Mouse (Mus musculus) left cerebral cortex, postnatal 10 days (tissue): ENCODE data around the gene 4933428G20Rik. TPM values are rescaled to one million over a fixed set of nuclear protein-coding genes. Genes with fewer than 3 reads are reported as not detected.

Experiments
- DNase-seq, 2 experiments: peaks; one replicate each; pipeline ENCODE4 v3.0.0; 2021 to 2022; ENCODE audit warnings: low spot score in 2 of 2, mixed read lengths in 1 of 2; ENCODE audit errors: extremely low spot score in 1 of 2
- intact Hi-C: fragments of 180-260 bp; cut with DNase I; formaldehyde crosslinking; loops from one replicate; pipeline ENCODE4 v1.15.1; 2025
- total RNA-seq, 2 experiments: library from RNA; stranded (reverse); gene quantifications; 2 replicates each; pipeline ENCODE4 v1.2.3; 2021

Gene 4933428G20Rik
- total RNA-seq, 2 experiments from 2014 or later: not detected

- intact Hi-C loops: no loop called here
Observed at GRCm38 (mm10) chr11:97510966-97511660, 11.0 kb upstream of the 4933428G20Rik start.

GRCm38 (mm10) chr11:97509715-97510485, 9.8 kb upstream of the 4933428G20Rik start:
- no peak for DNase-seq
- intact Hi-C loops: no loop called here

More at GRCm38 (mm10) chr11:97510966-97511660, 11.0 kb upstream of the 4933428G20Rik start:
- peak in 1 of 2 experiments; percentile 79 for DNase-seq

- intact Hi-C loops: no loop called here
Observed at GRCm38 (mm10) chr11:97509058-97509457, 8.9 kb upstream of the 4933428G20Rik start.

GRCm38 (mm10) chr11:97508198-97508597, 8.1 kb upstream of the 4933428G20Rik start:
- intact Hi-C loops: no loop called here
- DNase-seq: no peak

More at GRCm38 (mm10) chr11:97509058-97509457, 8.9 kb upstream of the 4933428G20Rik start:
- no peak for DNase-seq

- intact Hi-C loops: no loop called here
- DNase-seq: no peak
Observed at GRCm38 (mm10) chr11:97506331-97506730, 6.2 kb upstream of the 4933428G20Rik start.

- no peak for DNase-seq
- intact Hi-C loops: no loop called here
Observed at GRCm38 (mm10) chr11:97505784-97506183, 5.6 kb upstream of the 4933428G20Rik start.

- no peak for DNase-seq
- intact Hi-C loops: loop anchor here (5.0 kb wide), 1 partner anchor 119 kb away; no protein-coding TSS in a partner anchor
Observed at GRCm38 (mm10) chr11:97502846-97503245, 2.7 kb upstream of the 4933428G20Rik start.

- peak in 1 of 2 experiments; percentile 40 for DNase-seq
- intact Hi-C loops: loop anchor here (5.0 kb wide), 1 partner anchor 120 kb away; no protein-coding TSS in a partner anchor
Observed at GRCm38 (mm10) chr11:97502383-97502782, 2.2 kb upstream of the 4933428G20Rik start.

GRCm38 (mm10) chr11:97500720-97501448, 744 bp upstream of the 4933428G20Rik start:
- DNase-seq: peak in 1 of 2 experiments; percentile 43
- intact Hi-C loops: loop anchor here (5.0 kb wide), 1 partner anchor 121 kb away; no protein-coding TSS in a partner anchor

- DNase-seq: peak in 1 of 2 experiments; percentile 20
- intact Hi-C loops: no loop called here
Observed at GRCm38 (mm10) chr11:97497543-97497942, 2.6 kb downstream of the 4933428G20Rik start.

- intact Hi-C loops: loop anchor here (5.0 kb wide), 1 partner anchor 204 kb away; no protein-coding TSS in a partner anchor
Observed at GRCm38 (mm10) chr11:97492836-97493235, 7.3 kb downstream of the 4933428G20Rik start.

GRCm38 (mm10) chr11:97491640-97492039, 8.5 kb downstream of the 4933428G20Rik start:
- DNase-seq: no peak
- intact Hi-C loops: loop anchor here (5.0 kb wide), 1 partner anchor 206 kb away; no protein-coding TSS in a partner anchor

More at GRCm38 (mm10) chr11:97492836-97493235, 7.3 kb downstream of the 4933428G20Rik start:
- no peak for DNase-seq

- intact Hi-C loops: loop anchor here (5.0 kb wide), 1 partner anchor 208 kb away; no protein-coding TSS in a partner anchor
- DNase-seq: peak in 1 of 2 experiments; percentile 71
Observed at GRCm38 (mm10) chr11:97489589-97490324, 10.4 kb downstream of the 4933428G20Rik start.

GRCm38 (mm10) chr11:97487656-97488055, 12.5 kb downstream of the 4933428G20Rik start:
- intact Hi-C loops: no loop called here

GRCm38 (mm10) chr11:97485661-97486060, 14.5 kb downstream of the 4933428G20Rik start:
- intact Hi-C loops: no loop called here

More at GRCm38 (mm10) chr11:97487656-97488055, 12.5 kb downstream of the 4933428G20Rik start:
- DNase-seq: peak in 1 of 2 experiments; percentile 9

GRCm38 (mm10) chr11:97479824-97480223, 20.3 kb downstream of the 4933428G20Rik start:
- intact Hi-C loops: no loop called here
- peak in 1 of 2 experiments; percentile 21 for DNase-seq

More at GRCm38 (mm10) chr11:97485661-97486060, 14.5 kb downstream of the 4933428G20Rik start:
- DNase-seq: no peak

- DNase-seq: no peak
- intact Hi-C loops: no loop called here
Observed at GRCm38 (mm10) chr11:97479085-97479484, 21.1 kb downstream of the 4933428G20Rik start.

- intact Hi-C loops: no loop called here
- peak in 1 of 2 experiments; percentile 15 for DNase-seq
Observed at GRCm38 (mm10) chr11:97478345-97478744, 21.8 kb downstream of the 4933428G20Rik start.
